Mouse (Mus musculus): ENCODE data around the gene Gm27029.

DNA sequence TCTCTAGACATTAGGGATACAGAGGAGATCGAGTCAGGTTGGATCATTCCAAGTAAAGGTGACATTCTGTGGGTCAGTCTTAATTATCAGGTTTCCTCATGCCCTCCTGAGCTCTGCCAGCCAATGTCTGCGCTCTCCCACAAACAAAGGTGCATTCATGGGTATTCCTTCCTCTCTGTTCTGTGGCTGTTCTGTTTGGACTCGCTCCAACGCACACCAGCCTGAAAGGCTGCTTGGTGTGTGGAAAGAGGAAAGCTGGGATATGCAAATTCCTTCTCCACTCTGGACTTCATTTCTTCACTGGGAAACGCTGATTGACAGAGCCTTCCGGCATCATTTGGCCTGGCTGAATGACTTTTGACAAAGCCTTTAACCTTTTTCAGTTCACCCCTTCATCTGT, 30.1 kb upstream of the Gm27029 start:
- no peak for TF ChIP-seq CTCF (IDR thresholded peaks at IDR 0.05; ENCODE audit: low read depth, low read length)
- TF ChIP-seq EP300 (IDR thresholded peaks at IDR 0.05; ENCODE audit: insufficient read depth, low read depth, low read length): no peak

Data from ES-Bruce4 (cell line).